Mouse (Mus musculus) heart, postnatal 4 days (tissue): ENCODE measurements around the gene Pglyrp2. TPM values are rescaled to one million over a fixed set of nuclear protein-coding genes. Genes with fewer than 3 reads are reported as not detected.

ENCODE experiments used
- DNase-seq: peaks from one replicate; pipeline ENCODE4 v3.0.0; 2021
- total RNA-seq, 2 experiments: library from RNA; stranded (reverse); gene quantifications; 2 replicates each; pipeline ENCODE4 v1.2.3; 2021

Pglyrp2 gene
- total RNA-seq, 2 experiments from 2014 or later: not detected

- DNase-seq: no peak
Observed at GRCm38 (mm10) chr17:32402011-32402778, 21.8 kb downstream of the Pglyrp2 start.

- no peak for DNase-seq
Observed at GRCm38 (mm10) chr17:32396266-32396665, 27.7 kb downstream of the Pglyrp2 start.

- no peak for DNase-seq
Observed at GRCm38 (mm10) chr17:32393944-32394343, 30.0 kb downstream of the Pglyrp2 start.

DNA sequence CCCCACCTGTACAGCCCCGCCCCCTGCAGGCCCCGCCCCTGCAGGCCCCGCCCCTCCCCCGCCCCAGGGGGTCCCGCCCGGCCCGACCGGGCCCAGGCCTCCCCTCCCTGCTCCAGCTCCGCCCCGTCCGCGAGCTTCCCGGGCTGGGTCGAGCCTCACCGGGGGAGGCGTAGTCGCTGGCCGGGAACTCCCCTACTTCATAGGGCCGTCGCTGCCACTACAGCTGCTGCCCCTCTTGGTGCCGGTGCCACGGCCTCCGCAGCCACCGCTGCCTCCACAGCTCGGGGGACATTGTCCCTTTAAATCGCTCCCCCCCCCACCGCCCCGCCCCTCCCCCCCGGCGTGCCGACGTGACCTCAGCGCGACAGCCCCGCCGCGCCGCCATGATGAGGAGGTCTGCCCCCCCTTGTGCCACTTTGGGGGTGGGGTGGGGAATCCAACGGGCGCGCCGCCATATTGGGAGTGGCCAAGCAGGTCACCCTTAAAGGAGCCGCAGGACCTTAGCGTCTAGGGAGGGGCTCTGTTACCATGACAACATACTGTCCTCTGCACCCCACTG is 34.8 kb downstream of the Pglyrp2 start, which contains the start of gene Wiz:
Gene Wiz, minus strand, starts transcription at position 339 of the 559 bp plus-strand sequence.
- peak; percentile 97 for DNase-seq

GRCm38 (mm10) chr17:32388370-32389100 is 35.4 kb downstream of the Pglyrp2 start:
- peak; percentile 45 for DNase-seq

DNA sequence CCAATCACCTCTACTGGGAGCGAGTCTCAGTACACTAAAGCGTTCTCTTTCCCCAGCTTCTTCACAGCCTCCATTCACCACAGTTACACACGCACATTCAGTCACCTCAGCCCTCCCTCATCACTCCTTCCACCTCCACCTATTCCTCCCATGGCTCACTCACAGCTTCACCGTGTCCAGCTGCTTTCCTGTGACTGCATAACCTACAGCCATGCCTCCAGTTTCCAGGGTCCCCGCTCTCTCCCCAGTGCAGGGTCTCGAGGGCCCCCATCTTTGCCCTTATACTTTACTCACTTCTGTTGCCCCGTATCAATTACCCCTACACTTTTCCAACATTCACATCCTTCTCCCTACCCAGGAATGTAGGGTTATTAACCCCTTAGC is 36.0 kb downstream of the Pglyrp2 start:
- no peak for DNase-seq

GRCm38 (mm10) chr17:32386659-32387432 is 37.1 kb downstream of the Pglyrp2 start:
- DNase-seq: no peak

GRCm38 (mm10) chr17:32383661-32384060 is 40.3 kb downstream of the Pglyrp2 start:
- no peak for DNase-seq

- no peak for DNase-seq
Observed at GRCm38 (mm10) chr17:32382576-32382975, 41.4 kb downstream of the Pglyrp2 start.

GRCm38 (mm10) chr17:32378786-32379185 is 45.2 kb downstream of the Pglyrp2 start:
- no peak for DNase-seq

- DNase-seq: no peak
Observed at GRCm38 (mm10) chr17:32377137-32377536, 46.8 kb downstream of the Pglyrp2 start.

DNA sequence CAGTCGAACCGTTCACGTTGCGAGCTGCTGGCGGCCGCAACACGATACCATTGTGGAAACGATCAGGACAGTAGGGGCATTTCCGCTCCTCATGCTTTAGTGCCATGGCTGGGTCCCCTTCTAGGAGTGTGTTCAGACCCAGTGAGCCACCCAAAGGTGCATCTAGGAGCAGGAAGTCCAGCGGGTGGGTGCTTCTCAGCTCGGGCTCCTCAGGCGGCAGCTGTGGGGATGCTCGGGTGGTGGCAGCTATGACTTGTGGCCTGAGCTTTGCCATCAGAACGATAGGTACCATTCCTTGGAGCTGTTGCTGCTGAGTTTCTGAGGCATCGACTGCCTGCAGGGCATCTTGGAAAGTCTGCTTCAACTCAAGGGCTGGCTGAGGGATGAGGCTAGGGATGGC is 47.5 kb downstream of the Pglyrp2 start:
- no peak for DNase-seq

DNA sequence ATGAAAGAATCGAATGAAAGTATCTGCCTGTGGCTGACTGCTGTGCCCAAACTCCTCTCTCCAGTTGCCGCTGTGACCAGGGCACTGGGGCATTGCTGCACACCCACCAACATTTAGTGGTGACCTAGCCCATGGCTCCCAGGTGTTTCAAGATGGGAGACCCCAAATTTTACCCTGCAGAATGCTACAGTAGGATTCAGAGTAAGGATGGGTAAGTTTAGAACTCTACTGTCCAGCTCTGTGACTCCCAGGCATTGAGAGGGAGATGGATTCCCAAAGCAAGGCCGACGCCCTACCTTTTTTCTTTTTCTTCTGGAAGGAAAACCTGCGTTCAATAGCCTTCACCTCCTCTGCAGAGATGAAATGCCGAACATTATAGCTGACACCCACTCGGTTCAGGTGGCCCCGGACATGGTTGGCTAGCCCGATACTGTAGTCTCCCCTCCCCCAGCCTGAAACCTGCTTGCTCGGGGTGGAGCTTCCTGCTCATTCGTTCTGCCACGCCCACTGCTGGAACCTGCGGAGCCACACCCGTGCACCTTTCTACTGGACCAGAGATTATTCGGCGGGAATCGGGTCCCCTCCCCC is 54.9 kb downstream of the Pglyrp2 start:
- no peak for DNase-seq

DNA sequence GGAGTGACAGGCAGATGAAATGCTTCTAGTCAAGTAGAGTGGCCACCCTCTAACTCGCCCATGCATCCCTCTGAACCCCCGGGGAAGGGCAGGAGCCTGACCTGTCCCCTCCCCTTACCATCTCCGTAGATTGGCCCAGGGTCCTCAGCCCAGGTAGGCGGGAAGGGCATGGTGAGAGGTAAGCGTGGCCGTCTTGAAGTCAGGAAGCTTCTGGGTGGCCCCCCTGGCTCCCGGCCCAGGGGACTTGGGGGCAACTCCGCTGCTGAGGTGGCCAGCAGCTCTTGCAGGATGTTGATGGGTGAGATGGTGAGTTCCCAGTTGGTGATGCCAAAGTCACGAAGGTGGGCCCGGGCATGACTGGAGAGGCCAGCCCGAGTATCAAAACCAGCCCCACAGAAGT is 56.3 kb downstream of the Pglyrp2 start:
- DNase-seq: no peak

GRCm38 (mm10) chr17:32365296-32365695 is 58.7 kb downstream of the Pglyrp2 start:
- no peak for DNase-seq

GRCm38 (mm10) chr17:32364850-32365249 is 59.1 kb downstream of the Pglyrp2 start:
- no peak for DNase-seq

GRCm38 (mm10) chr17:32364331-32364730 is 59.6 kb downstream of the Pglyrp2 start:
- peak; percentile 93 for DNase-seq

DNA sequence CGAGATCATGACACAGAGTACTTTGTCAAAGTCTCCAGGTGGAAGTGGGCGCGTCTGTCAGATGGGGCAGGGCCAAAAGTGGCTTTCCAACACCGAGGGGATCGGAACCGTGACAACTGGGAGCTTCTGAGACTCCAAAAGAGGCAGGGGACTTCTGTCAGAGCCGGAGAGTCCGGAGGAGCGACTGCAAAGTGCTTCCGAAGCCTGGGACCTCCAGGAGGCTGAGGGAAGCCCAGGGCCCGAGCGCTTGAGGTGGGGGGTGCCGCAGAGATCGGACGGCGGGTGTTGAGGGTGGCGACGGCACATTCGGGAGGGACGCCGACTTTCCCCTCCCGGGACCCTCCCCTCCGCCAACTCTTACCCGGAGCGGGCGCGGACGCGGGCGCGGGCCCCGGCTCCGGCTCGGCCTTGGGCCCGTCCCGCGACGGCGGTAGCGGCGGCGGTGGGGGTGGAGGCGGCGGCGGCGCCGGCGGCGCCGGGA is 60.1 kb downstream of the Pglyrp2 start:
- no peak for DNase-seq

- DNase-seq: no peak
Observed at GRCm38 (mm10) chr17:32362686-32363085, 61.3 kb downstream of the Pglyrp2 start.
